Mouse (Mus musculus) forebrain, embryonic 11.5 days (tissue): ENCODE results near the gene Nudt3. TPM values are rescaled to one million over a fixed set of nuclear protein-coding genes. Genes with fewer than 3 reads are reported as not detected.

ENCODE experiments used
- ATAC-seq: fragments of 200-750 bp; cut with Nextera tagmentation; replicated peaks from 2 replicates; pipeline ENCODE4 v1.8.0; 2017; ENCODE audit warnings: moderate TSS enrichment; ENCODE audit not compliant: low FRiP score
- DNase-seq: peaks from one replicate; pipeline ENCODE4 v3.0.0-alpha.2; 2017; ENCODE audit warnings: low spot score
- H3K27ac ChIP-seq: fragments of 300-500 bp; sonication (generic); 2 replicates; pipeline ENCODE4 v1.5.1; 2014; ENCODE audit warnings: low read depth, low read length
- H3K27me3 ChIP-seq: fragments of 300-500 bp; sonication (generic); 2 replicates; pipeline ENCODE4 v1.6.1; 2014; ENCODE audit warnings: mild to moderate bottlenecking, low read length, mixed read lengths; ENCODE audit not compliant: control insufficient read depth, insufficient read depth
- H3K36me3 ChIP-seq: fragments of 300-500 bp; sonication (generic); 2 replicates; pipeline ENCODE4 v1.6.1; 2014; ENCODE audit warnings: mild to moderate bottlenecking, low read length, moderate library complexity, mixed read lengths; ENCODE audit not compliant: control insufficient read depth, insufficient read depth
- H3K4me1 ChIP-seq: fragments of 300-500 bp; sonication (generic); replicated peaks from 2 replicates; pipeline ENCODE4 v1.6.1; 2014; ENCODE audit warnings: low read length, mixed read lengths; ENCODE audit not compliant: control insufficient read depth, insufficient read depth
- H3K4me2 ChIP-seq: fragments of 300-500 bp; sonication (generic); 2 replicates; pipeline ENCODE4 v1.6.1; 2014; ENCODE audit warnings: low read depth, mild to moderate bottlenecking, low read length, moderate library complexity, mixed read lengths; ENCODE audit not compliant: severe bottlenecking
- H3K4me3 ChIP-seq: fragments of 300-500 bp; sonication (generic); 2 replicates; pipeline ENCODE4 v1.5.1; 2014; ENCODE audit warnings: low read depth, low read length
- H3K9ac ChIP-seq: fragments of 300-500 bp; sonication (generic); 2 replicates; pipeline ENCODE4 v1.6.1; 2014; ENCODE audit warnings: low read length
- H3K9me3 ChIP-seq: fragments of 300-500 bp; sonication (generic); 2 replicates; pipeline ENCODE4 v1.6.1; 2016; ENCODE audit warnings: low read length, mixed read lengths; ENCODE audit not compliant: control insufficient read depth
- WGBS: fragments of 180-500 bp; shearing (Covaris S2); extraction: QIAGEN DNeasy Blood & Tissue Kit; methylation state at CpG from one replicate; pipeline ENCODE4 v1.1.7; 2014; 5-methylcytosine and 5-hydroxymethylcytosine counted together
- polyA plus RNA-seq: library from polyadenylated mRNA; unstranded; fragments of >200 nt; fragmentation: Nextera tagmentation; extraction: Ambion mirVana; gene quantifications from 2 replicates; pipeline ENCODE4 v1.2.1, GENCODE M21; 2014

Gene Nudt3
- polyA plus RNA-seq, 1 experiment from 2014 or later, result 50.5 TPM

- Histone ChIP-seq H3K9ac (no peak overlapping the region), H3K27me3 (peaks cover 21% of the 10 kb centered on the region), H3K36me3 (no peaks in the 10 kb centered on the region), H3K4me2 (no peak overlapping the region), H3K27ac (no peak overlapping the region), H3K4me3 (no peak overlapping the region), H3K9me3 (no peaks in the 10 kb centered on the region), H3K4me1 (peaks cover 6% of the 10 kb centered on the region)
- ATAC-seq, result no peak
- DNase-seq, result no peak
- WGBS, result 80% methylated on average over 10 of the region's 10 CpGs
Measured at GRCm38 (mm10) chr17:27653253-27653959, 30.1 kb upstream of the Nudt3 start.

GRCm38 (mm10) chr17:27652046-27652790 is 28.9 kb upstream of the Nudt3 start:
- Histone ChIP-seq H3K4me3 (no peak overlapping the region), H3K27ac (no peak overlapping the region), H3K36me3 (no peaks in the 10 kb centered on the region), H3K9ac (no peak overlapping the region), H3K4me1 (peaks cover 6% of the 10 kb centered on the region), H3K4me2 (no peak overlapping the region), H3K9me3 (no peaks in the 10 kb centered on the region), H3K27me3 (peaks cover 21% of the 10 kb centered on the region)
- DNase-seq (no peak), ATAC-seq (no peak)
- WGBS, result 88% methylated on average over 23 of the region's 23 CpGs

GRCm38 (mm10) chr17:27650586-27650985 is 27.3 kb upstream of the Nudt3 start:
- Histone ChIP-seq H3K27me3 (peaks cover 10% of the 10 kb centered on the region), H3K4me2 (no peak overlapping the region), H3K36me3 (no peaks in the 10 kb centered on the region), H3K27ac (no peak overlapping the region), H3K4me1 (no peaks in the 10 kb centered on the region; the same call in 1 of the 2 replicates), H3K9me3 (no peaks in the 10 kb centered on the region), H3K9ac (no peak overlapping the region), H3K4me3 (no peak overlapping the region)
- DNase-seq (no peak), ATAC-seq (no peak)
- WGBS, result 82% methylated on average over 13 of the region's 13 CpGs

- H3K4me3 ChIP-seq, result no peak overlapping the region
- H3K4me2 ChIP-seq, result no peak overlapping the region
- H3K27me3 ChIP-seq, result peaks cover 5% of the 10 kb centered on the region
- H3K9ac ChIP-seq, result no peak overlapping the region
- ATAC-seq (no peak), DNase-seq (peak; percentile 83)
- H3K4me1 ChIP-seq, result no peaks in the 10 kb centered on the region
- H3K9me3 ChIP-seq, result no peaks in the 10 kb centered on the region
- H3K27ac ChIP-seq, result no peak overlapping the region
- 12% methylated on average over 12 of the region's 12 CpGs for WGBS
- no peaks in the 10 kb centered on the region for H3K36me3 ChIP-seq
Measured at GRCm38 (mm10) chr17:27650160-27650559, 26.9 kb upstream of the Nudt3 start.

- H3K36me3 ChIP-seq, result no peaks in the 10 kb centered on the region
- H3K27me3 ChIP-seq, result no peaks in the 10 kb centered on the region
- H3K27ac ChIP-seq, result no peak overlapping the region
- no peaks in the 10 kb centered on the region for H3K4me1 ChIP-seq
- no peak overlapping the region for H3K9ac ChIP-seq
- no peak overlapping the region for H3K4me3 ChIP-seq
- DNase-seq, result no peak
- ATAC-seq, result no peak
- no peaks in the 10 kb centered on the region for H3K9me3 ChIP-seq
- H3K4me2 ChIP-seq, result no peak overlapping the region
- 52% methylated on average over 7 of the region's 7 CpGs for WGBS
Measured at GRCm38 (mm10) chr17:27645807-27646206, 22.5 kb upstream of the Nudt3 start.

- DNase-seq, result no peak
- H3K27me3 ChIP-seq, result no peaks in the 10 kb centered on the region
- 29% methylated on average over 2 of the region's 2 CpGs for WGBS
- no peak for ATAC-seq
- no peaks in the 10 kb centered on the region for H3K36me3 ChIP-seq
- H3K4me1 ChIP-seq, result no peaks in the 10 kb centered on the region
- no peak overlapping the region for H3K27ac ChIP-seq
- H3K9me3 ChIP-seq, result no peaks in the 10 kb centered on the region
- H3K4me2 ChIP-seq, result no peak overlapping the region
- no peak overlapping the region for H3K9ac ChIP-seq
- H3K4me3 ChIP-seq, result no peak overlapping the region
Measured at GRCm38 (mm10) chr17:27644572-27644971, 21.3 kb upstream of the Nudt3 start.

- H3K4me2 ChIP-seq, result no peak overlapping the region
- WGBS, result 82% methylated on average over 9 of the region's 9 CpGs
- H3K4me1 ChIP-seq, result no peaks in the 10 kb centered on the region
- no peaks in the 10 kb centered on the region for H3K9me3 ChIP-seq
- no peaks in the 10 kb centered on the region for H3K27me3 ChIP-seq
- H3K4me3 ChIP-seq, result no peak overlapping the region
- no peak overlapping the region for H3K9ac ChIP-seq
- no peak for DNase-seq
- H3K36me3 ChIP-seq, result no peaks in the 10 kb centered on the region
- no peak overlapping the region for H3K27ac ChIP-seq
- ATAC-seq, result no peak
Measured at GRCm38 (mm10) chr17:27643756-27644155, 20.5 kb upstream of the Nudt3 start.

GRCm38 (mm10) chr17:27643101-27643500 is 19.8 kb upstream of the Nudt3 start:
- WGBS, result 59% methylated on average over 6 of the region's 6 CpGs
- H3K9ac ChIP-seq, result no peak overlapping the region
- no peak overlapping the region for H3K4me3 ChIP-seq
- H3K27me3 ChIP-seq, result no peaks in the 10 kb centered on the region
- no peaks in the 10 kb centered on the region for H3K36me3 ChIP-seq
- H3K27ac ChIP-seq, result no peak overlapping the region
- H3K9me3 ChIP-seq, result no peaks in the 10 kb centered on the region
- ATAC-seq, result no peak
- DNase-seq, result no peak
- no peaks in the 10 kb centered on the region for H3K4me1 ChIP-seq
- no peak overlapping the region for H3K4me2 ChIP-seq
